Mouse (Mus musculus) kidney, adult 2 months (tissue): ENCODE data around the gene Frmd6.

Source experiments
- CTCF ChIP-seq: fragments of 200-500 bp; conservative IDR thresholded peaks from 2 replicates; pipeline ENCODE4 v1.5.1; 2011; ENCODE audit warnings: low read depth, mild to moderate bottlenecking, control low read depth, low read length, moderate library complexity, mixed read lengths; ENCODE audit not compliant: insufficient read depth, insufficient read length
- POLR2A ChIP-seq: fragments of 200-500 bp; IDR thresholded peaks from one replicate; pipeline ENCODE4 v1.6.1; 2011; ENCODE audit warnings: low read depth, low read length, control low read depth

- TF ChIP-seq CTCF = no peak
- TF ChIP-seq POLR2A = no peak
Measured at GRCm38 (mm10) chr12:70944181-70944580, 118.9 kb downstream of the Frmd6 start.
